Mouse (Mus musculus) inflammation-experienced regulatory T-cells, adult 6 months (primary cell): ENCODE results near the gene Slfnl1. TPM values are rescaled to one million over a fixed set of nuclear protein-coding genes. Genes with fewer than 3 reads are reported as not detected.

Source experiments
- ATAC-seq: one replicate; pipeline ENCODE4 v1.8.0; 2017
- polyA plus RNA-seq, 3 experiments: library from polyadenylated mRNA; unstranded; fragments of 100-300 nt; shearing (Covaris generic); gene quantifications; one replicate each; pipeline ENCODE4 v1.2.1; 2017

Slfnl1 gene
- not detected for polyA plus RNA-seq

- no peak for ATAC-seq
These were observed at the start of gene Slfnl1 for GRCm38 (mm10) chr4:120531986-120532385. Slfnl1 (plus strand) TSS chr4:120532231.

DNA sequence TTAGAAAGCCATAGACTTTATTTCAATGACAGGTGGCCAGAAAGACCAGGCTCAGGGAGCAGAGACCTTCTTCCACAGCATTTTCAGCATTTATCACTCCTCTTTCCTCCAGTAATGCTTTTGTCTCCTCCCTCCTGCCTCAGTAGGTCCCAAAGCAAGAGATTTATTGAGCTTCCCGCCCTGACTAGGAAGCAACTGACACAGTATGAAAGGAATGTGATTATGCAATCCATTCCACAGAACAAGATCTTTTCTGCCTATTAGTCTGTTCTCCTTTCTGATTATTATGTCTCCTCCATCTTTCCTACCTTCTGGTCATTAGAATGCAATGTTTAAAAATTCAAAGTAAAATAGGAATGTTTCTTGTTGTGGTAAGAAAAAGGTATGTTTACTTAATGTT, 44.3 kb upstream of the Slfnl1 start:
- ATAC-seq: no peak

DNA sequence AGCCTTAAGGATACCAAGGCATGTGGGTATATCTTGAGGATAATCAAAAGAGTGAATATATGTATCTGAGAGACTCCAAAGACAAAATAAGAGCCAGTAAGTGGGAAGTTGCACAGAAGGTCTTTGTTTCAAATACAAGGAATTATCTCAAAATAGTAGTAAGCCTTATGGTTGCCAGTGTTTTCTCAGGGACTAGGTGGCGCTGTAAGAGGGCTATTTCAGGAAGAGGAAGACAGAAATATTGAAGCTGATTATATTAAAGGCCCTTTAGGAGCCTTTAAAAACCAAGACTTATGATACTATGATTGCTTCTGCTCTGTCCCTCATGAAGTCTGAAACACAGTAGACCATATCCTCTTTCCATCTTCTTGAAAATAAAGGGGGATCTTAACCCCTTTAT, 25.1 kb upstream of the Slfnl1 start:
- no peak for ATAC-seq

GRCm38 (mm10) chr4:120511203-120511602, 20.8 kb upstream of the Slfnl1 start:
- no peak for ATAC-seq

GRCm38 (mm10) chr4:120514366-120514765, 17.7 kb upstream of the Slfnl1 start:
- no peak for ATAC-seq

- no peak for ATAC-seq
These were observed 15.5 kb upstream of the Slfnl1 start for GRCm38 (mm10) chr4:120516491-120516890.

DNA sequence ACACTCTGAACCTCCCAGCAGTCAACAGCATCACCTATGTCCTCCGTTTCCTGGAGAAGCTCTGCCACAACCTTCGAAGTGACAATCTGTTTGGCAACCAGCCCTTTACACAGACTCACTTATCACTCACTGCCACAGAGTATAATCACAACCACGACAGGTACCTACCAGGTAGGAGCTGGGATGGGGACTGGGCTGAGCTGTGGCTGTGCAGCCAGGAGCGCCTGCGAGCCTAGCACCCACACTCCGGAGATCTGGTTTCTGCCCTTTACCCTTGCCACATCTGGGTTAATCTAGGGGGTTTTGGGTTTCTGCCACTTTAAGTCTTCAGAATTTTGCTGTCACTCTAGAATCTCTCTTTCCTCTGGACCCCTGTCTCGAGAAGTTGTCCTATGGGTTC, 15.1 kb upstream of the Slfnl1 start:
- ATAC-seq: no peak

GRCm38 (mm10) chr4:120517335-120517734, 14.7 kb upstream of the Slfnl1 start:
- ATAC-seq: no peak

DNA sequence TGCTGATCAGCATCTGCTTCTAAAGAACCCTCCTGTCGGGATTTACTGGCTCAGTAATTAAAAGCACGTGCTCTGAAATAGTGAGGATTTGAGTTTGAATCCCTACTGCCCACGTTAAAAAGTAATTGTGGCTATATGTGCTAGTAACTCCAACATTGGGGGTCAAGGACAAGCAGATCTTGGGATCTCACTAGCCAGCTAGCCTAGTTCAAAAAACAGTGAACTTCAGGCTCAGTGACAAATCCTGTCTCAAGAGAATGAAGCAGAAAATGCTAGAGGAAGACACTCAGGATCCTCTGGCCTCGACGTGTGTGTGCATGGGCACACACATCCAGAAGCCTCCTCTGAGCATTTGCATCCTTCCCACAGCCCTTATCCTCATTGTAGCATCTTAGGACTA, 10.3 kb upstream of the Slfnl1 start:
- no peak for ATAC-seq

DNA sequence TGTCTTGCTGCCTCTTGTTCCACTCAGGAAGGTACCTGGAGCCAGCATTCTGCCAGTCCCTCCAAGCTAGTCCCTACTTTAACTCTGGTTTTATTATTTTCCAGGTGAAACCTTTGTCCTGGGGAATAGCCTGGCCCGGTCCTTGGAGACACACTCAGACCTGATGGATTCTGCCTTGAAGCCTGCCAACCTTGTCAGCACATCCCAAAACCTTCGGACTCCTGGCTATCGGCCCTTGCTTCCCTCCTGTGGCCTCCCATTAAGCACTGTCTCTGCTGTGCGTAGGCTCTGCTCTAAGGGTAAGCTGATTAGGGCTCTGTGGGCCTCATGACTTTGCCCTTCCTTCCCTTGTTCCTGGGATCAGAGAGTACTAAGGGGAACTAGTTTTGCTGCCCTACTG, 9.7 kb upstream of the Slfnl1 start:
- no peak for ATAC-seq

DNA sequence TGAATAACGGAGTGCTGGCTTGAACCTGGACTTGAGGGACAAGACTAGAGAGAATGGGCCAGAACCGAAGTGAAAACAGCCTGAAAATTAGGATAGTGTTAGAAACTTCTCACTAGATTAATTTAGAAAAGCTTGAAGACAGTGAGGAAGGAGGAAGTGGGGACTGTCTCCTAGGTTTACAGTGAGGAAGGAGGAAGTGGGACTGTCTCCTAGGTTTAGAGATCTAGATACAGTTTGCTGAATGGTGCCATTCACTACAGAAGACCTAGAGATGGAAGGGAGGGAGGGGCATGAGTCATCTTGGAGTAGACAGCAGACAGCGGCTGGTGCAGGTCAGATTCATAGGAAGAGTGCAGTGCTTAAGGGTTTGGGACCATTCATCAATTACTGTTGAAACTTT, 8.9 kb upstream of the Slfnl1 start:
- ATAC-seq: no peak

- ATAC-seq: no peak
These were observed 3.9 kb upstream of the Slfnl1 start for GRCm38 (mm10) chr4:120528171-120528570.

DNA sequence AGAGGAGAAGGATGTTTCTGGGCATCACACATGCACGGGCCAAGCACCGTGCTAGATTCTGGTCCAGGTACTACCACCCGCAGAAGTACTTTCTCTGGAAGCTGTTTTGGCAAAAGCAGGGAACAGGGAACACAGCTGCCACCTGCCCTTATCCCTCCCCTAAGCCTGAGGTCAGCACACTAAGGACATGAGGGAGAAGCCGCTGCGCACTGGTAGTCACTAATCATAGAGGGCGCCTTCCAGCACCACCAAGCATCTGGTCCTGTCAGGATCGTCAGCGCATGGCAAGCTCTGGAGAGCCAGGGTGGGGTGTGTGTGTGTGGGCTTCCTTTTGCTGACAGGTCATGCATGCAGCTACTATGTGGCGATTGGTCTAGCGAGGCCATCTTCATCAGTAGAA, 6.6 kb downstream of the Slfnl1 start:
- ATAC-seq: no peak

GRCm38 (mm10) chr4:120544896-120545295, 12.9 kb downstream of the Slfnl1 start:
- ATAC-seq: no peak

DNA sequence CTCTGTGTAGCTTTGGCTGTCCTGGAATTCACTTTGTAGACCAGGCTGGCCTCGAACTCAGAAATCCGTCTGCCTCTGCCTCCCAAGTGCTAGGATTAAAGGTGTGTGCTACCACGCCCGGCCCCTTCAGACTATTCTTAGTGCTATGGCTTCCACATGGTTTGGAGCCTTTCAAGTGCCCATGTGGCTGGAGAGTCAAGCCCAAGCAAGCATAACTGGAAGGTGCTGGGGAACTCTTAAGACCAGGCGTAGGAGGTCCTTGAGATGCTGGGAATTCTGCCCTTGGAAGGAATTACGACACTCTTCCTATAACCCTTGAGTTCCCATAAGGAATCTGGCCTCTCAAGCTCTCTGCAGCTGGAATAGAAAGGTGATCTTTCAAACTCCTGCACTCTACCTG, 24.6 kb downstream of the Slfnl1 start:
- no peak for ATAC-seq

- no peak for ATAC-seq
These were observed 33.7 kb downstream of the Slfnl1 start for GRCm38 (mm10) chr4:120565726-120566125.

- no peak for ATAC-seq
These were observed 36.0 kb downstream of the Slfnl1 start for GRCm38 (mm10) chr4:120568005-120568404.

GRCm38 (mm10) chr4:120569025-120569424, 37.0 kb downstream of the Slfnl1 start:
- no peak for ATAC-seq

DNA sequence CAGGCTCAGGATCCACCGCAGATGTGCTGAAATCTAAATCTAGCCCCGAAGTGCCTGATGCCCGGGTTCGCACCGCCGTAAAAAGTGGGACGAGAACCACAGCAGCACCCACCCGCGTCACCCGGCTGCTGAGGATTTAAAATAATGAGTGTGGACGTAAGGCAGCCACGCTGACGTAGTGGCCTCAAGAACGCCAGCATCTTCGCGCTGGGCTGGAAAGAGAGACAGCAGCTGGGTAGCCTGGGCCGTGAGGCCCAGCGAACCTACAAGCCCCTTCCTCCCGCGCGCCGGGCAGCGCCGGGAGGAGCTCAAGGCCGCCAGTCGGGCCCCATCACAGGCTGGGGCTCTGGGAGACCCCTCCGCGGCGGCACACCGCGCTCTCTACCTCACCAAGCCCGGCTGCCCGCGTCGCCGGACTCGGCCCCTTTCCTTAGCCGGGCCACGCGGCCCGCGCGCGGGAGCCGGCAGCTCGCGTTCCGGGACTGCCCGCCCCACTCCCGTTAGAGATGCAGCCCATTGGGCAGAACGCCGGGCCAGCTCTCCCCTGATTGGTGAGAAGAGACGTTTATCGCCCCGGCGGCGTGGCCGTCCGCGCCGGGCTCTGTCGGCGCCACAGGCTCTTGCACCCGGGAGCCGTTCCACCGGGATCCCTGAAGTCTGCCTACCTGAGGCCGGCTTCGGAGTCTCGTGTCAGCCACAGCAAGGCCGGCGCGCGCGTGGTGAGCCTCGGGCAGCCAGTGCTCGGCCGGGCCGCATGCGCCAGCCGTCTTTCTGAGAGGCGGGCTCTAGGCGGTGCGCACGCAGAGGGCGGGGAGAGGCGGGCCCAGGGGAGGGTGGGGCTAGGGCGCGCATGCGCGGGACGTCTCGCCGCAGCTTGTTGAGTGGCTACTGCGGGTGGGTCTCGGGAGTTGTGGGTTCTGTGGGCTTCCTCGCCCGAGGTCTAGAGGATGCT, 37.7 kb downstream of the Slfnl1 start, which contains the start of gene Ctps:
TSS of gene Ctps (minus strand) at position 791 of the 952 bp plus-strand sequence.
- ATAC-seq: peak; percentile 93

GRCm38 (mm10) chr4:120570438-120571069, 38.5 kb downstream of the Slfnl1 start:
- peak; percentile 8 for ATAC-seq

DNA sequence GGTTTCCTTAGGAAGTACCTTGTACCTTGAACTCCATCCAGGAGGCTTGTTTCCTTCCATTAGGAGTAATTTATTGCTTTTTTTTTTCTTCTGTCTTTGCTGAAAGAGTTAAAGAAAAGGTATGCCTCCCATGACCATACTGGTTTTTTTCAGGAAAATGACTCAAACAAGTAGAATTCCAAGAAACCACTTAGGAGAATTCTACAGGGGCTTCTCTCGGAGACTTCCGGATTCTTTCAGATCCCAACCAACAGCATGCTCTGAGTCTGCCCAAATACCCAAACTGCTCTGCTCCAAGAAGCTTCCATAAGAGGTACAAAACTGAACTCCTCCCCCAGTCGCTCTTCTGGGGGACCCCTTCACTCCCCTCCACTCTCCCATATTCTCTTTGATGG, 39.0 kb downstream of the Slfnl1 start:
- ATAC-seq: no peak

DNA sequence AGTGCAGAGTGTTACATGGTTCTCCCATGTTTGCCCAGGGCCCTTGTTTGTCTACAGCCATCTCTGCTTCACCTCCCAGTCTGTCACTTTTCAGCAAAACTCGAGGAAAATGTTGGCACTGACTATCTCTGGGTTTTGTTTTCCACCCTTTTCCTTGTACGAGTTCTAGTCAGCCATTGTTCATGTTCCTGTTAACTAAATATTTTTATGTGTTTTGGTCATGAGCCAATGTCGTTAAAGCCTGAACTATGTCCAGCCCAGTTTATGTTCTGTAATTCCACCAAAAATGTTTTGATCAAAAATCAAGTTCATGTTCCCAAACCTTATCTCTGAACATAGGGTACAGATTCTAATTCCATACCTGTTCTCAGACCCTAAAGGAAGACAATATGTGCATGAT, 39.7 kb downstream of the Slfnl1 start:
- ATAC-seq: no peak

- no peak for ATAC-seq
These were observed 48.9 kb downstream of the Slfnl1 start for GRCm38 (mm10) chr4:120580894-120581293.

- ATAC-seq: no peak
These were observed 49.7 kb downstream of the Slfnl1 start for GRCm38 (mm10) chr4:120581711-120582110.
